Mouse (Mus musculus): Measurements from ENCODE around the gene Smurf2. TPM values are rescaled to one million over a fixed set of nuclear protein-coding genes. Genes with fewer than 3 reads are reported as not detected.

Gene Smurf2
- total RNA-seq, 2 experiments from 2014 or later = 30.4 to 33.4 TPM

DNA sequence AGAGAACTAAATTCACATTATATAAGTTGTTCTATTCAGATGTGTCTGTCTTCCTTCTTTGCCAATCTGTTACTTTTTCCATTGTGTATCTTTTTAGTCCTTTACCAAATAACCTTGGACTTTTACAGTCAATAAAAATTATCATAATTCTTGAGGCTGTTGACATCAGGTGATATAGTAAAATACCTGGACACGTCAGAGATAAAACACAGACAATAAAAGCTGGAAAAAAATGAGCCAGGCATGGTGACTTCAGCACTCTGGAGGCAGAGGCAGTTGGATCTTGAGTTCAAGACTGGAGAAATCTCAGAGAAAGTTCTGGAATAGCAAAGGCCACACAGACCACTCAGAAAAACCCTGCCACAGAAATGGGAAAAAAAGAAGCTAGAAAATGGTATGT lies 13.3 kb downstream of the Smurf2 start:
- no peak for DNase-seq

GRCm38 (mm10) chr11:106905707-106906106 lies 14.8 kb downstream of the Smurf2 start:
- DNase-seq = no peak

DNA sequence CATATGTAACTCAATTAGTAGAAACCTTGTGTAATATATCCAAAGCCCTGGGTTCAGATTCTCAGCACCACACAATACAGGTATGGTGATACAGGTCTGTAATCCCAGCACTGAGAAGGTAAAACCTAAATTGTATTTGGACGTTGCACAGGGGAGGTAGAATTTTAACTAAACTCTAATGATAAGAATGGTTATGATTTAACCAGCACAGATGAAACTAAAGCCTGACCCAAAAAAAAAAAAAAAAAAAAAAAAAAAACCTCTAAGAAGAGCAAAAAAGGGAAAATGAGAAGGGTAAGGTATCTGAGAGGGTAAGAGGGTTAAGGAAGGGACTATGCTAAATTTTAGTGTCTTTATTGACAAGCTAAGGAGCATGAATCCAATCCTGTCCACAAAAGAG lies 20.7 kb downstream of the Smurf2 start:
- no peak for DNase-seq

- DNase-seq = no peak
Observed at GRCm38 (mm10) chr11:106896561-106897168, 23.9 kb downstream of the Smurf2 start.

- DNase-seq = no peak
Observed at GRCm38 (mm10) chr11:106883656-106884055, 36.9 kb downstream of the Smurf2 start.

DNA sequence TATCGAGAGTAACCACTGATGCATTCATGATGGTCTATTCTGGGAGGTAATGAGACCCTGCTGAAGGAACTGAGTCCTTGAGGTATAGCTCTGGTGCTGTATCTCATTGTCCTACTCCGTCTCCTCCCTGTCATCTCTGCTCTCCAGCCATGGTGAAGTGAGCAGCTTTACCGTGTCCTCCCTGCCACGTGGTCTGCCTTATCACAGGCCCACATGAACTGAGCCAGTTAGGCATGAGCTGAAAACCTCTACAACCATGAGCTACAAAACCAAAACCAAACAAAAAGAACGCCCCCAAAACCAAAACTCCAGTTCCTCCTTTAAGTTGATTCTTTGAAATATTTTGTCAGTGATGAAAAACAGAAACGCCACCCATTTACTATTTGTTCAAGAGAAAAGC lies 47.9 kb downstream of the Smurf2 start:
- no peak for DNase-seq

DNA sequence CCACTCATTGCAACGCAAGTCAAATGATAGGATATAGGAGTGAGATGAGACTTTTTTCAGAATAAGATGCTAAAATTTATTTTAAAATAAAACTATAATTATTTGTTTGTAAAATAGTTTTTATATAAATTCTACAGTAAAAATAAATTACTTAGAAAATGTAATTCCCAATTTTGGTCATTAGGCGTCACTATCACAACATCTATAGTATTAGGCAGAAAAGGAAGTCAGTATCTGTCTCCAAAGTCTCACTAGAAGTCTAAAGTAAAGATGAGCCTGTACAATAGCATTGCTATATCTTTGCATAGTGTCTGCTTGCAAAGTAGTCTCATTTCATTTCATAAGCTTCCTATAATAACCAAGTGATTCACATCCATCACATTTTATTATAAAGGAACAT lies 69.1 kb downstream of the Smurf2 start:
- no peak for DNase-seq

- DNase-seq = no peak
Observed at GRCm38 (mm10) chr11:106842002-106842401, 78.5 kb downstream of the Smurf2 start.

GRCm38 (mm10) chr11:106828079-106828478 lies 92.4 kb downstream of the Smurf2 start:
- no peak for DNase-seq

GRCm38 (mm10) chr11:106824403-106824802 lies 96.1 kb downstream of the Smurf2 start:
- no peak for DNase-seq

GRCm38 (mm10) chr11:106823741-106824140 lies 96.8 kb downstream of the Smurf2 start:
- no peak for DNase-seq

GRCm38 (mm10) chr11:106822911-106823310 lies 97.6 kb downstream of the Smurf2 start:
- DNase-seq = peak in 1 of 2 experiments; percentile 51

DNA sequence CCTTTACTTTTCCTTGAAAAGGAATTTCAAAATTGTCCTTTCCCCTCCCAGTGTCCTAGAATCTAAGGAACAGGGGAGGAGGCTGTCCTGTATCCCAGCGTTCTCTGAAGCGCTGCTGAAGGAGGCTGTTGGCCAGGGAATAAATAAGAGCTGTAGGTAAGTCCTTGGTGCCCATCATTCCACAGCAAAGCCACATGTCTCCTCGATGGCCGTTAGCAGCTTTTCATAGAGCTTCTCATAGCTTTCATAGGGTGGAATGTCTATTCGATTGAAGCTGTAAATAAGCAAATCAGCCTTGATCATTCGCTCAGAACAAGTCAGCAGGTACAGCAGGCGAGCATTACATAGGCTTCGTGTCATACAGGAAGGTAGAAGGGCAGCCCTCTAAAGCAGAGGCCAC lies 98.0 kb downstream of the Smurf2 start:
- DNase-seq = no peak

DNA sequence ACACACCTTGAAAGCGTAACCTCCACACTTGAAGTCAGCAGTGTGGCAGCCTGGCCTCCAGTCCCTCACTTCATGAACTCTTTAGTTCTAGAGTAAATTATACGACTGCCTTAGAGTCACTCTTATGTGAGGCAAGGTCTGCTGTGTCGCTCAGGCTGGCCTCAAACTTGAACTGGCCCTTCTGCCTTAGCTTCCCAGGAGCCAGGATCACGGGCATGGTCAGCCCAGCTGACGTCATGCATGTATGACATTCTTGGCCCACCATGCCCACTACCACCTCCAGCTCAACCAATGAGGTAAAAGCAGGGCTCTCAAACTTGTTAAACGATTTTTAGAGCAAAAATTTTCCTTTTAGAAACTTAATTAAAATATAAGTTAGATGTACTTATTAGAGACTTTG lies 99.1 kb downstream of the Smurf2 start:
- DNase-seq = no peak

- DNase-seq = no peak
Observed at GRCm38 (mm10) chr11:106820972-106821371, 99.5 kb downstream of the Smurf2 start.

GRCm38 (mm10) chr11:106820252-106820651 lies 100.3 kb downstream of the Smurf2 start:
- DNase-seq = no peak

DNA sequence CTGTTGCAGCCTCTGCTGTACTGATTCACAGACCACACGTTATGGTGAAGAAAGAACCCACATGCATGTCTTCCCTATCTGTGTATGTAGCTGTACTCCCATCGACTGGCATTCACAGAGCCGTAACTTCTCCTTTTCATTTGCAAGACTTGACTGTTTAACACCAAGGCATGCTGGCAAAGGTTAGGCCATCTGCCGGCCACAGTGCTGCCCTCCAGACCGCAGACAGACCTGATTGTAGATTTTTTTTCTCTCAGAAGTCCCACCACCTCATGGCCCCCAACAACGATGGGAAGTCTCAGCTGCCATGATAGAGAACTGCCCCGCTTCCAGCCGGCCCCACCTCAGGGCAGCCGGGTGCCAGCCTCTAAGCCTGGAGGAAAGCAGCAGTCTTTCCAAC lies 100.9 kb downstream of the Smurf2 start:
- DNase-seq = no peak

DNA sequence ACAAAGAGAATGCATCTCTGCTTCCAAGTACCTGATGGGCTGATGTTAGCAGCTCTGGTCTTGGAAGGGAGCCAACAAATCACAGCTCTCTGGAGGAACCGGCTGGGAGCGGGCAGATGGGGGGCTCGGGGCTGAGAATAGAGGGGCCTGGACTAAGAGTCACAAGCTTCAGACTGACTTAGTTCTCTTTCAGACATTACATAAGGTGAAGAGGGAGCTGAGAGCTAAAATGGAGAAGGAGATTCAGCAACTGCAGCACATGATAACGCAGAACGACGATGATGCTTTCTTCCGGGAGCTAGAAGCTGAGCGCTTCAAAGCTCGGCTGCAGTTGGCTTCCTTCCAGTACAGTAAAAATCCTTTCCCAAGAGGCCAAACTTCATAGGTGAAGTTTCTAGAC lies 102.2 kb downstream of the Smurf2 start:
- no peak for DNase-seq

DNA sequence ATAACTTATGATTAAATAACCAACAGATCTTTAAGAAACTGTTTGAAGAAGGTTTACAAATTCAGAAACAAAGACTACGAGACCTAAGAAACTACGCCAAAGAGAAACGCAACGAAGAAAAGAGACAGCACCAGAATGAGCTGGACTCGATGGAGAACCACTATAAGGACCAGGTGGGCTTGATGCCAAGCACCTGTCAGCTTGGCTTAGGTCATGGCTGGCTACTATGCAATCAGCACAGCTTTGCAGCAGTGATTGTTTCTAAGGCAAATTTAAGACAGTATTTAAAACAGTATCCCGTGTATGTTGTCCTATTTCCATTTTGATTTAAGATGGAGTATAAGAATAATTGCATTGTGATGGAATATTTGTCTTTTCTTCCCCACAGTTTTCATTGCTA lies 102.7 kb downstream of the Smurf2 start:
- DNase-seq = no peak

GRCm38 (mm10) chr11:106817156-106817555 lies 103.4 kb downstream of the Smurf2 start:
- no peak for DNase-seq

GRCm38 (mm10) chr11:106816316-106816715 lies 104.2 kb downstream of the Smurf2 start:
- DNase-seq = no peak

DNA sequence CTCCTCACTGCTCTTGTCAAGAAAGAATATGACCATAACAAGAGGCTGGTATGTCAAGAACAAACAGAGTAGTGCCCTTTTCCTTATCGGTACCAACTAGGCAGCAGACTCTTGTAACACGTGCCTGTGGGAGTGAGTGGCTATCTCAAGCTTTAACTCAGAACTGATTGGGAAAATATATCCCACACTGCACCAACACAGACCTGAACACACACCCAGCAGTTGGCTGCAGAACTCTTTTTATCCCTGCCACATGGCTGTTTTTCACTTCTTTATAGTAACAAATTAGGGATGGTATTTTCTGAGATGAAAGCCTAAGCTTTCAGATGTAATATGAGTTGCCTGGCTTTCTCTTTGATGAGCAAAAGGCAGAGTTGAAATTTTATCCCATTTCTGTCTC lies 104.8 kb downstream of the Smurf2 start:
- no peak for DNase-seq

DNA sequence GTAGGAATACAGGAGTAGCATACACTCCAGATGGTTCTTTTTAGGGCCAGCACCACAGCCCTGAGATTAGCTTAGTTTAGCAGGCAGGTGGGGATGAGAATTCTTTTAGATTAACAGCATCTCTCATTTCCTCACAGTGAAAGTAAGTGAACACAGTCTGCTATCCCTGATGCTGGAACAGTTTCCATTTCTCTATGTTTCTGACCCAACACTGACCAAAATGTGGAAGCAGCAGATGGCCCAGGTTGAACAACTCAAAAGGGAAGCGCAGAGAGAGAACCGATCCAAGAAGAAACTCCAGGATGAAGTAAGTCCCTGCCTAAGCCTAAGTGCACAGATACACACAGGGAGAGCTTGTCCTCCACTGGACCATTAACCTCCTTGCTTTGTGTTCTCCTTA lies 105.2 kb downstream of the Smurf2 start:
- no peak for DNase-seq

GRCm38 (mm10) chr11:106814601-106815320 lies 105.8 kb downstream of the Smurf2 start:
- no peak for DNase-seq

All from layer of hippocampus, postnatal 36 days (tissue).